Mouse (Mus musculus) spleen, postnatal 14 days (tissue): ENCODE measurements around the gene Jmjd6.
"Not testable (repeated sequence)": the region's sequence is repeated elsewhere in the genome, so short reads cannot be mapped to it uniquely, and the experiment has no call there.

Experiments
- DNase-seq, 2 experiments: peaks; one replicate each; pipeline ENCODE4 v3.0.0; 2021 to 2022; ENCODE audit warnings: low spot score in 2 of 2

The Jmjd6 gene

GRCm38 (mm10) chr11:116851576-116852290 lies 8.5 kb upstream of the Jmjd6 start:
- no peak for DNase-seq

GRCm38 (mm10) chr11:116850833-116851477 lies 7.7 kb upstream of the Jmjd6 start:
- DNase-seq = no peak

GRCm38 (mm10) chr11:116850085-116850484 lies 6.8 kb upstream of the Jmjd6 start:
- no peak for DNase-seq

- no peak for DNase-seq
Observed at GRCm38 (mm10) chr11:116849587-116849986, 6.3 kb upstream of the Jmjd6 start.

- DNase-seq = not testable (repeated sequence)
Observed at GRCm38 (mm10) chr11:116848877-116849178, 5.6 kb upstream of the Jmjd6 start.

GRCm38 (mm10) chr11:116848086-116848876 lies 5.0 kb upstream of the Jmjd6 start:
- no peak for DNase-seq

- DNase-seq = no peak
Observed at GRCm38 (mm10) chr11:116847187-116848085, 4.2 kb upstream of the Jmjd6 start.

GRCm38 (mm10) chr11:116846593-116847181 lies 3.4 kb upstream of the Jmjd6 start:
- no peak for DNase-seq

- peak; percentile 50 to 55 for DNase-seq
Observed at GRCm38 (mm10) chr11:116842531-116843260, 553 bp downstream of the Jmjd6 start.

- DNase-seq = no peak
Observed at GRCm38 (mm10) chr11:116840748-116841147, 2.5 kb downstream of the Jmjd6 start.

- no peak for DNase-seq
Observed at GRCm38 (mm10) chr11:116839601-116840000, 3.6 kb downstream of the Jmjd6 start.

GRCm38 (mm10) chr11:116838936-116839335 lies 4.3 kb downstream of the Jmjd6 start:
- DNase-seq = no peak

- no peak for DNase-seq
Observed at GRCm38 (mm10) chr11:116837441-116837840, 5.8 kb downstream of the Jmjd6 start.

- DNase-seq = no peak
Observed at GRCm38 (mm10) chr11:116836283-116836682, 7.0 kb downstream of the Jmjd6 start.

- no peak for DNase-seq
Observed at GRCm38 (mm10) chr11:116834954-116835353, 8.3 kb downstream of the Jmjd6 start.

- DNase-seq = no peak
Observed at GRCm38 (mm10) chr11:116832172-116832685, 11.0 kb downstream of the Jmjd6 start.

- peak; percentile 34 to 56 for DNase-seq
Observed at GRCm38 (mm10) chr11:116827534-116828165, 15.6 kb downstream of the Jmjd6 start, which contains the start of gene Mxra7. TSS of gene Mxra7 (minus strand) at chr11:116828046.

GRCm38 (mm10) chr11:116826550-116827504 lies 16.4 kb downstream of the Jmjd6 start:
- no peak for DNase-seq

- DNase-seq = no peak
Observed at GRCm38 (mm10) chr11:116825230-116825629, 18.0 kb downstream of the Jmjd6 start.
